Mouse (Mus musculus): Measurements from ENCODE around the gene Aff1.

GRCm38 (mm10) chr5:103839265-103839626, 147.1 kb downstream of the Aff1 start:
- TF ChIP-seq POLR2A (IDR thresholded peaks at IDR 0.05; ENCODE audit: insufficient read depth, low read depth, low read length) (no peak), CTCF (IDR thresholded peaks at IDR 0.05) (no peak), EP300 (IDR thresholded peaks at IDR 0.05; ENCODE audit: insufficient read depth, low read depth, low read length) (no peak)
